Mouse (Mus musculus) naive thymus-derived CD4-positive, alpha-beta T cell, adult 2 months (primary cell): ENCODE data around the gene Rho.
A peak's percentile ranks its signal among the peaks of the same experiment; 100 is the strongest.

Experiments
- DNase-seq: peaks from one replicate; pipeline ENCODE4 v3.0.0-alpha.2; 2011; ENCODE audit warnings: low read depth

The Rho gene

DNA sequence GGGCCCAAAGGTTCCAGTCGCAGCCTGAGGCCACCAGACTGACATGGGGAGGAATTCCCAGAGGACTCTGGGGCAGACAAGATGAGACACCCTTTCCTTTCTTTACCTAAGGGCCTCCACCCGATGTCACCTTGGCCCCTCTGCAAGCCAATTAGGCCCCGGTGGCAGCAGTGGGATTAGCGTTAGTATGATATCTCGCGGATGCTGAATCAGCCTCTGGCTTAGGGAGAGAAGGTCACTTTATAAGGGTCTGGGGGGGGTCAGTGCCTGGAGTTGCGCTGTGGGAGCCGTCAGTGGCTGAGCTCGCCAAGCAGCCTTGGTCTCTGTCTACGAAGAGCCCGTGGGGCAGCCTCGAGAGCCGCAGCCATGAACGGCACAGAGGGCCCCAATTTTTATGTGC, at the start of gene Rho:
Gene Rho (plus strand): TSS at position 110 of the 400 bp plus-strand sequence.
- DNase-seq = no peak

DNA sequence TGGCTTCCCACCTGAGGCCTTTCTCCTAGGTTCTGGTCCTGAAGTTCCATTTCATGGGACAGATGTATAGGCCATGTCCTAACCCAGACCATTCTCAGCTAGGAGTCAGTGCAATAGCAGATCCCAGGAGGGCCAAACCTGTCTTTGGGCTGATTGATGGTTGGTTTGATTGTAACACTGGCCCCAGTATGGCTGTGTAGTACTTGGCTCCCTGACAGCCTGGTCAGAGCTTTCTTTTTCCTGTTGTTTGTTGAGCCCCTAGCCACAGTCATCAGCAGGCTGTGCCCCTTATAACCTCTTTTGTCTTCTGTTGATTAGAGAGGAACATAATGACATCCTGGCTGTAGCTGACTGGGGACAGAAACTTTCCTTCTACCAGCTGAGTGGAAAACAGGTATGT, 47.5 kb upstream of the Rho start:
- DNase-seq = no peak

DNA sequence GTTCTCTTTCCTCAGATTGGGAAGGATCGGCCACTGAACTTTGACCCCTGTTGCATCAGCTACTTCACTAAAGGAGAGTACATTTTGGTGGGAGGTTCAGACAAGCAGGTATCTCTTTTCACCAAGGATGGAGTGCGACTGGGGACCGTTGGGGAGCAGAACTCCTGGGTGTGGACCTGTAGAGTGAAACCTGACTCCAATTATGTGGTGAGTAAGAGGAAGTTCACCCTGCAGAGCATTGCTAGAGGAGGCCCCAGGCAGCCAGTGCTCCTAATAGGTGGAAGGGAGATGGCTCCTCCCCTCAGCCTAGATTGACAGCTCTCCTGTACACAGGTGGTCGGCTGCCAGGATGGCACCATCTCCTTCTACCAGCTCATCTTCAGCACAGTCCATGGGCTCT, 44.7 kb upstream of the Rho start:
- DNase-seq = no peak

DNA sequence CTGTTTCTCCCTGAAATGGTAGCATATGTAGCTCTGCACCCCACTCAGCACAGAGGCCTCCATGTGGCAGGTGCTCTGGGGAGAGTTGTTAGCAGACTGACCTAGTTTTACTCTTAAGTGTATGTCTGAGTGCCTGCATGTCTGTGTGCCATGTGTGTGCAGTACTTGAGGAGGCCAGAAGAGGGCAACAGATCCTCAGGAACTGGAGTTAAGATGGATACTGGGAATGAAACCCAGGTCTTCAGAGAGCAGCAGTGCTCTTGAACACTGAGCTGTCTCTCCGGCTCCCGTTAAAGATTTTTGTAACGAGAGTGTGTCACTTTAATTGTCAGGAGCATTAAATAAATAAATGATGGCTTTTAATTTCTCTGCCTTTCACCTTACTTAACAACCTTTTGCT, 43.3 kb upstream of the Rho start:
- peak; percentile 30 for DNase-seq

DNA sequence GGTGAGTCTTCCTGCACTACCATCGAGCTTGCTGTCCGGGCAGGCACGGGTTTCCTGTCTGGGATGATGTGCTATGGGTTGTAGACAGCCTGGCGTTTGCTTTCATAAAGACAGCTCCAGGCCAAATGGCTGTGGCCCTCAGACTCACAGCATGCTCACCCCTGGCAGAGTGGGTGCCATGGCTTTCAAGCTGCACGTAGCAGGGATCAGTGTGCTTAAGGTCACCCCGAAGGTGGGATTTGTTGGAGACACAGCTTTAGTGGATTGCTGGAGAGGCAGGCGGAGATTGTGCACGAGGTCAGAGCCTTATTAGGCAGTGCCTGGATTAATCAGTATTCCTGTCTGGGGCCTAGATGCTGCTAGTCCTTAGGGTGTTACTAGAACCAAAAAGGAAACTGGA, 40.9 kb upstream of the Rho start:
- DNase-seq = no peak

DNA sequence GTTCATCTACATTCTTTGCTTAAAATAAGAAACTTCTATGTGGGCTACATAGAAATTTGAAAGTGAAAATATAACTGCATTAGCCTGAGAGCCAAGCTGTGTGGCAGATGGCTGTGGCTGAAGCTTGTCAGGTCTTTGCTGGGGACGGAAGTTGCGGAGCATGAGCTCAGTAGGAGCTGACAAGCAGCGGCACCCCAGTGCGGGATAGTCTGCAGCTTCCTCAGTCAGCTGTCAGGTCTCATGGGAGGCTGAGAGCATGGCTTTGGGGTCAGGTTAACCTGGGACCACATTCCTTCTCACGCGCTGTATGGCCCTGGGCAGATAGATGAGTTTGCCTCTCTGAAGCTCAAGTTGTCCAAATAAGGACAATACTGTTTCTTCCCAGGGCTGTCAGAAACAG, 40.5 kb upstream of the Rho start:
- DNase-seq = no peak

DNA sequence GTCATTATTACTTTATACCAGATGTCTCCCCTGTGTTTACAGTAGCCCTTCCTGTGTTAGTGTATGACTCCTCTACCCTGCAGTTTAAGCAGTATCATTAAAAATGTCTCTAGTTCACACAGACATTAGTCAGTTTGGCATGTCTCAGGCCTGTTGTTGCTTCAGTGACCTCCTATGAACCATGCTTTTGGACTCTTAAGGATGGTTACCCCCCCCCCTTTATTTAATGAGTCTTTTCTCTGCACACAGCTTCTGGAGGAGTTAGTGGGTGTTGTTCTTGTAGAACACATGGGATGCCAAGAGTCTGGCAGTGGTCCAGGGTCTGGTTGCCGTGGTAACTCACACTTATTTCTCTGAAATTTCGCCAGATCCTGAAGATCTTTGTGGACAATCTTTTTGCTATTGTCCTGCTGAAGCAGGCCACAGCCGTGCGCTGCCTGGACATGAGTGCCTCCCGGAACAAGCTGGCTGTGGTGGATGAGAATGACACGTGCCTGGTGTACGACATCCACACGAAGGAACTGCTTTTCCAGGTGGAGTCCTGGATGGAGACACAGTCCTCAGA, 40.0 kb upstream of the Rho start:
- DNase-seq = no peak

DNA sequence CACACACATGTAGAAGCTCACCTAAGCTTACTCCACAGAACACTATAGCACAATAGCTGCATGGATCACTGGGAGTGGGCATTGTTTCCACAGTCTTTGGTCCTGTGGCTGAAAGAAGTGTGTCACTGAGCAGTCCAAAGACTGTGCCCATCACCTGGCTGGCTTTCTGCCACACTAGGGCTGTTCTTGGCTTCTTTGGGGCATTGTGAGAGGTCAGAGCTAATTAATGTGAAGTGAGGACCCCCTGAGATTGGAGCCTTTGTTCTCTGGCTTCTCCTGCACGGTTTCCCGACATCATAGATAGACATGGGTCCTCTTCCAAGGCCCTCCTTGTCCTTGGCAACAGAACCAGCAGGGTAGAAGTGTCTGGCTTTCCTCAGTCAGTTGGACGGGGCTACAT, 39.2 kb upstream of the Rho start:
- no peak for DNase-seq

DNA sequence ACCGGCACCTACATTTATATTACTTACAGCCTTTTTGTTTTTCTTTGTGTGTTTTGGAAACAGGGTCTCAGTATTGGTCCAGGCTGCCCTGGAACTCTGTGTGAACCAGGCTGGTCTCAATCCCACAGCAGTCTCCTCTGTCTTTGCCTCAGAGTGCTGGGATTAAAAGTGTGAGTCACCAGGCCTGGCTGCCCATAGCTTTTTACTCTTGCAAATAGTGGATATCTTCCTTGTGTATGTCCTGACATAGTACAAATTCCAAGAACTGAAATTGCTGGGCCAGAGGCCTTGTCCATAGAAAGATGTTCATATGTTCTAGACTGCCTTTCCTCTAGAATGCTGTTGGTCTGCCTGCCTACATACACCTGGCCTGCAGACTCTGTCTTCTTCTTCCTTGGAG, 35.2 kb upstream of the Rho start:
- no peak for DNase-seq

DNA sequence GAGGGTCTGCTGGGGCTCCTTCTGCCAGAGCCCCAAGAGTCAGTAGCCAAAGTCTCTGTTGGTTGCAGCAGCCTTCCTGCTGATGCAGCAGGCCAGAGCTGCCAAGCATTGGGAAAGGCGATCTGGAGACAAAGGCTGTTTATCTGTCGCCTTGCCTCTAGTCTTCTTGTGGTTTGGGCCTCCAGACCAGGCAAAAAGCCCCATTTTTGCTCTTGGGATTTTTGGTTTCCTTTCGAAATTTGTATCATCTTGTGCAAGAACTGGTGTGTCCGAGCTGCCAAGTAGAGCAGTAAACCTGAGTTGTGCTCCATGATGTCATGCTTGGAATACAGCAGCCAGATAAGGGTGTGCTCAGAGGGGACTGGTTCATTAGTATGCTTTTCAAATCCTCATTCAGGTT, 34.4 kb upstream of the Rho start:
- no peak for DNase-seq

DNA sequence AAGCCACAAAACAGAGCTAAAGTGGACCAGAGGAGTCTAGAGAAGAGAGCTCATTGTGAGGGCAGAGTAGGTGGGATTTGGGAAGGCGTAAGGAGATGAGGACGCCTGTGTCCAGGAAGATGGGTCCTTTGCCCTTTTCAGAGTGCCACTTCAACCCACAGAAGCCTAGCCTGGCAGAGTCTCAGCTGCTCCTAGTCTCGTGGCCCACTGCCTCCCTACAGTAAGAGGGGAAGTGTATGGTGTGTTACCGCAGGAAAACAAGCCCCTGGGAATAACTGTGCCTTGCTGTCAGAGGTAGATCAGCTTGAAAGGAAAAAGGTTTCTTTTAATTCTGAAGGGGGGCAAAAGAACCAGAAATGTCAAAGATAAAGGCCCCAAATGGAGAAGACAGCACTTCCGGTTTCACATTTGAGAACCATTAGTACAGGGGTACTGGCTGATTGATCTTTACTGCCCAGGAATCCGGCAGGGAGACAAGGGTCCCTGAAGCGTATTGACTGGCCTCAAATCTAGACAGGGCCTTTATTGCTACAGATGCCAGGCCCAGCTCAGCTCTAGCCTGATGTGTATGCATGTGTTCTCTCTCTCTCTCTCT, 33.5 kb upstream of the Rho start:
- DNase-seq = no peak

DNA sequence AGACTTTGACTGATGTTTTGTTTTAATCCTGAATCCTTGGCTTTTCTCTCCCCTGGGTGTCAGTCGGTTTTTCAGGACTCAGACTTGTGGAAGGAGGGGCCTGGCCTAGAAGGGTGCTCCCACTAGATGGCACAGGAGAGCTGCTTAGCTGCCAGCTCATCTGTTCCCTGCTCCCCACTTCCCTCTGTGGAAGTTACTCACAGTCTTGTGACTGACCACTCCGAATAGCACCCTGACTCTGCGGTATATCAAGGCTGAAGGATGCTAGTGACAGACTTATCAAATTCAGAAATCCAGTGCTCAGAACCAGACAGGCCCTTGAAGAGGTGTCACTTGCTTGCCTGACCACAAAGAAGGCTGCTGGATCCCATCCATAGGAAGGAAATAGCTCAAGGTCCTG, 30.5 kb upstream of the Rho start:
- DNase-seq = peak; percentile 22

DNA sequence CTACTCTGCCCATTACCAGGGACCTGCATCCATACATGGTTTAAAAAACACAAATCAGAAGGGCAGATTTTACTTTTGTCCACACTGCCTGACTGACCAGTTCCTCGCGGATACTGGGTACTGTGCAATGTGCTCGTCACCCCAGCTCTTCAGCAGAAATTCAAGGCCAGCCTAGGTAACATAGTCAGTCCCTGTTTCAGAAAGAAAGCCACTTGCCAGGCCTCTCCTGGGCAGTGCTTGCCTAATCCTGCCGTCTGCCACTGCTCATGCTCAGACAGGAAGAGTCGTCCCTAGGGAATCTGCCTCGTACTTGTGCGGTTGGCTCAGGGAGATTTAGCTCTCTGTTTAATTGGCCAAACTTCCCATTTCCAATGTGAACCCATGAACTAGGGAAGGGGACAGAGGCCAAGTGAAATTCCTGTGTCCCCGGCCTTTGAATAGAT, 30.0 kb upstream of the Rho start:
- DNase-seq = no peak

DNA sequence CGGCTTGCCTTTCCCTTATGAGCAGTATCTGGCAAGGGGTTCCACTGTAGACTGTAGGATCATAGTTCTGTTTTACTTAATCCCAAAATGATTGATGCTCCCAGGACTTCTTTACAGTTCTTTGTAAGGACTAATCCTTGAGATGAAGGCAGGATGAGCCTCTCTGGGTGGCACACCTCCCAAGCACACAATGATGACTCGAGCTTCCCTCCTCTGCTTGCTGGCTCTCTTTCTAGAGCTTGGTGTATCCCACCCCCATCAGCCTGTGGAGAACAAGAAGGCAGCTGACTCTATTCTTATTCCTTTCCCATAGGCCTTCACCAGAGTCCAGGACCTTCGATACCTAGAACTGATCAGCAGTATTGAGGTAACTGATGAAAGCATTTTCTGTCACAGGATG, 29.0 kb upstream of the Rho start:
- DNase-seq = no peak

DNA sequence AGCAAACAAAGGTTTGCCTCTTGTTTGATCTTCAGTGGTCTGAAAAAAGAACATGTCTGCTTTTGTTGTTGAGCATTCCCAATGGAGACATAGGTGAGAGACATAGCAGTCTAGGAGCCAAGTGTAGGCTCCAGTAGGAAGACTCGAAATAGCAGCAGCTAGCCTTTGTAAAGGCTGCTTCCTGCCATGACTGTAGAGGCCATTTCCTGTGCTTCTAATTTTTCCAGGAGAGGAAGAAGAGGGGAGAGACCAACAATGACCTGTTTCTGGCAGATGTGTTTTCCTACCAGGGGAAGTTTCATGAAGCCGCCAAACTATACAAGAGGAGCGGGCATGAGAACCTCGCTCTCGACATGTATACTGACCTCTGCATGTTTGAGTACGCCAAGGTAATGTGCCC, 26.0 kb upstream of the Rho start:
- no peak for DNase-seq

DNA sequence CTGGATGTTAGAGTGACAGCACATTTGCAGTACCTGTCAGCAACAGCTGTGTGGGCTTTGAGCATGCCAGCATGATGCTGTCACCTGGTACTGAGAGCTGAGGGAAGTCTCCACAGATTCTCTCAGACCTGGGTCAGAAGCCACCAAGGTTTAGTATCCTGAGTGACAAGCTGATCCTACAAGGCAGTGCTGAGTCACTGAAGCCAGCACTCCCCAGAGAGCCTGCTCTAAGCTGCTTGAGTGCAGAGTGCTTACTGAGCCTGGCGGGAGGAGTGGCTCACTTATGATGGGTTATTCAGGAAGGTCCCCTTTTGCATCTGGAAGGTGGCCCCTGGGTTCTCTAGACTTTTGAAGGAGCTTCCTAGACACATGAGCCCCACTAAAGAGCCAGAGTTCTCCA, 25.1 kb upstream of the Rho start:
- no peak for DNase-seq

DNA sequence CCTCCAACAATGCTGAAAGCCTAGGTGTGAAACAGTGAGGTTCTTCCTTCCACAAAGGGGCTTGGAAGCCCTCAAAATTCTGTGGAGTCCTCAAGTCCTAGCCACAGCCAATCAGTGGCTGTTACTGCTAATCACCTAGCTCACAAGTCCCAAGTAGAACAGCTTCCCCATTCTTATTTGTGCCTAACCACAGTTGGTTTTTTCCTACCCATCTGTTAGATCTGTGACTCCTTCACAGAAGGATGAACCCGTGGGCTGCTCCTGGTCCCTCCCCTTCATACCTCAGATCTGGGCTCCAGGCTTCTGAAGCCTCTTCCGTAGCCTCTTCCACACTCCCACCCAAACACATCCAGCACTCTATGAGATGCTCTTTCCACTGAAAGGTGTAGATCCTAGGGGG, 24.7 kb upstream of the Rho start:
- no peak for DNase-seq

DNA sequence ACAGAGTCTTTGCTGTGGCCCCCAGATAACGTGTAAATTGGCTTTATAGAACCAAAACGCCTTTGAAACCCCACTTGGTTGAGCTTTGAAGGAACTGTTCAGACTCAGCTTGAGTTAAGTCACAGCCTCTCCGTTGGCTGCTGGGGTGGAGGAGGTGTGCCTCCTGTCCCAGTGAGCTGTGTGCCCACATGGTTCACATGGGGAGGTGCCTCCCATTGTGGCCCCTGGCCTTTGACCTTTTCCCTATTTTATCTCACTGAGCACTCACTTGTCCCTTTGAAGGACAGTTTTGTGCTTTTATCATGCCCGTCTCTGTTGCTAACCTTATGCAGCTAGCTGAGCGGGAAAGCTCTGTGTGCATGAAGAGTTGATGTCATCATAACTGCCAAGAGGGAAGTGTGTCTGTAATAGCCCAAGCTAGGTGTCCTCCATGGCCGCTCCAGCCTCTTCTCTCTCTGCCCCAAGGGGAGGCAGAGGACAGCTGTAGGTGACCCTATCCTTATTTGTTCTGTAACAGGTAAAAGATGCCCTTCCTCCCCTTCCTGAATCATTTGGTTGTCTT, 23.0 kb upstream of the Rho start:
- no peak for DNase-seq

DNA sequence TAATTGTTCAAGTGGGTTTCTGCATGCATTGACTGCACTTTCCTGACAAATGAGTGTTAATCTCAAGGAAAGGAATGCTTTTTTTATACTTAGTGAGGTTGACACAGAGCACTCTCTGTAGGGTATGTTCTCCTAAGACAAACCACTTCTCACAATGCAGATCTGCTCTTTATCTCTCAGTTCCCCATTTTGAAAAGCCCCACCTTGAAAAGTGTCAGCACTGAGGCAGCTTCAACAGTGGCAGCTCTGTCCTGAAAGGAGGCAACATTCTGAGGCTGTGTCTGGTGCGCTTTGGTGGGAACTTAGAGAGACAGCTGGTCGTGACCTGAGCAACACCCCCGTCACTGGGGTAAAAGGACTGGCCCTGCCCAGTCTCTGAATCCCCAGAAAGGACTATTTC, 22.5 kb upstream of the Rho start:
- DNase-seq = no peak

DNA sequence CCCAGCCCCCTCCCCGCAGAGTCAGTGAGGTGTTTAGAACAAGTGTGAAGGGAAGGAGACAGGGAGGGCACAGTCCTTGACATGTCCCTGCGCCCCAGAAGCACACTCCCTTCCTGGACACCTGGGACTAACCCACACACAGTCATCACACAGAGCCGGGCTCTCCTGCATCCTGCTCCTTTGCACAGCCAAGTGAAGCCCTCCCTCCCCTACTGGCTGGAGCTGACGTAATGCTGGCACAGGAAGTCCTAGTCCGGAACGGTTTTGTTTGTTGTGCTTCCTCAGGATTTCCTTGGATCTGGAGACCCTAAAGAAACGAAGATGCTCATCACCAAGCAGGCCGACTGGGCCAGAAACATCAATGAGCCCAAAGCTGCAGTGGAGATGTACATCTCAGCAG, 21.6 kb upstream of the Rho start:
- DNase-seq = no peak

DNA sequence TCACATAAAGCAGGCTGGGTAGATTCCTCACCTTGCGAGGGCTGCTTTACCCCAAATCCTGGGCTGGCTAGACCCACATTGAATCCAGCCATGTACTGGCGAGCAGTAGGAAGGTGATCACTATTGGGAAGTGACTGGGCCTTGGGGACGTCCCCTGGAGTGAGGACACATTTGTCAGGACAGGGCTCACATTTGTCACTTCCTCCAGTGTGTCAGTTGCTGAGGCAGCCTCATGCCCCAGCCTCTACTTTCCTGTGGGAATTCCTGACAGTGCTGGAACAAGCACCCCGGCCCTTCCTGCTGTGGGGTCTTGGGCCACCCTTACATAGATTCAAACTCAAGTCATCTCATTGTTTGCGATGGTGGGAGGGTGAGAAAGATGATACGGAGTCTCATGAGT, 19.8 kb upstream of the Rho start:
- DNase-seq = no peak

DNA sequence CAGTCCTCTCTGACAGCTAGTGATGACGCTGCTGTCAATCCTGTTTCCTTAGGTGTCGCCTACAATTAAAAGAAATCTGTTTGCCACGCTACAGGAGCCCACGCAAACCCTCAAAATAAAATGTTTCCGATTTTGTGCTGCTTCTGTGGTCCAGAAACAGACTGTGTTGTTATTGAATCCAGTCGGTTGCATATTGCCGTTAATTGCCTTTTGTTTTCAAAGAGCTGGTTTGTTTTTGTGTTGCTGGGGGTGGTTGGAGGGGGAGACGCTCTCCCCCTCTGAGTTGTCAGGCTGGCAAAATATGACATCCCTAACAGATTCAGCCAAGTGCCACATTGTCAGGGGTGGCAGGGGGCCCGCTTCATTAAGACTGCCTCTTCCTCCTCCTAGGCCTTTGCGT, 18.1 kb upstream of the Rho start:
- no peak for DNase-seq

DNA sequence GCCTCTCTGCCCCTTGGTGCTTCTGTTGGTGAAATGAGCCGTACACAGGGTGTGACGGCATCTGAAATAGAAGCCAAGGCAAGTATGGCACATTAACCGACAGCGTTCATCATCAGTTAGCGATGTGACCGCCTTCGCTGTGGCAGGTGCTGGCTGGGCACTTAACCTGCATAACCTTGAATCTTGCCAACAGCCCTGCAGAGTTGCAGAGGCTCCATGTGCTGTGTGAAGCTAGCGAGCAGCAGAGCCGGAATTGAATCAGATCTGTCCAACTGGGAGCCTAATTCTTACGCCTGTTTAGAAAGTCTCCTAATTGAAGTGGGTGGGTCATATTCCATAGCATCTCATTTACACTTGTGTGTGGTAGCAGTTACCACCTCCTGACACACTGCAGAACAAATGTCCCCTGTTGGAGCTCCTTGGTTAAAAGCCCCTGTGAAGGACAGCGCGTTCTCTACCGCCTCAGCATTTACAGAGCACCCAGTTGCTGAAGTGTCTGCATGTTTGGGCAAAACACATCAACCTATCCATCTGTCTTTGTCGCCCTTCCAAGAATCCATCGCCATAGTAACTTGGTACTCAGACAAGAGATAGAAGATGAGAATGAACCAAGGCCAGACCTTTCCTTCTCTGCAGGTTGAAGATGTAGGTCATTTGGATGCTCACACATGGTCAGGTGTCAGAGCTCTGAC, 16.9 kb upstream of the Rho start:
- DNase-seq = no peak
